Mouse (Mus musculus) liver, adult 2 months (tissue): Measurements from ENCODE around the gene Ncapd2. TPM values are rescaled to one million over a fixed set of nuclear protein-coding genes. Genes with fewer than 3 reads are reported as not detected.

ENCODE experiments used
- DNase-seq: peaks from one replicate; pipeline ENCODE4 v3.0.0-alpha.2; 2011; ENCODE audit warnings: low read depth, low spot score; ENCODE audit errors: extremely low read depth
- H3K27ac ChIP-seq: fragments of 200-500 bp; replicated peaks from 2 replicates; pipeline ENCODE4 v1.5.1; 2012; ENCODE audit warnings: low read depth, mild to moderate bottlenecking, control low read depth, inconsistent platforms, low read length; ENCODE audit not compliant: insufficient read depth
- H3K27me3 ChIP-seq: fragments of 200-500 bp; 2 replicates; pipeline ENCODE4 v1.6.1; 2012; ENCODE audit warnings: mild to moderate bottlenecking, moderate library complexity, low read length, inconsistent platforms; ENCODE audit not compliant: control insufficient read depth, insufficient read depth
- H3K36me3 ChIP-seq: fragments of 200-500 bp; 2 replicates; pipeline ENCODE4 v1.6.1; 2012; ENCODE audit warnings: low read length, inconsistent platforms; ENCODE audit not compliant: control insufficient read depth, insufficient read depth
- H3K4me1 ChIP-seq: fragments of 200-500 bp; 2 replicates; pipeline ENCODE4 v1.6.1; 2011; ENCODE audit warnings: low read length; ENCODE audit not compliant: control insufficient read depth, insufficient read depth
- H3K4me3 ChIP-seq: fragments of 200-500 bp; 2 replicates; pipeline ENCODE4 v1.5.1; 2011; ENCODE audit warnings: low read depth, mild to moderate bottlenecking, control low read depth, low read length, moderate library complexity; ENCODE audit not compliant: insufficient read depth
- H3K79me2 ChIP-seq: fragments of 200-500 bp; 2 replicates; pipeline ENCODE4 v1.6.1; 2012; ENCODE audit warnings: inconsistent platforms, mild to moderate bottlenecking, low read length, moderate library complexity; ENCODE audit not compliant: control insufficient read depth, insufficient read depth
- H3K9ac ChIP-seq: fragments of 200-500 bp; 2 replicates; pipeline ENCODE4 v1.6.1; 2012; ENCODE audit warnings: low read depth, mild to moderate bottlenecking, control low read depth, inconsistent platforms, low read length
- CTCF ChIP-seq: fragments of 200-500 bp; IDR thresholded peaks from 2 replicates; pipeline ENCODE4 v1.5.1; 2011; ENCODE audit warnings: low read depth, low read length, control low read depth
- POLR2A ChIP-seq: fragments of 200-500 bp; IDR thresholded peaks from 2 replicates; pipeline ENCODE4 v1.6.1; 2011; ENCODE audit warnings: low read length, control low read depth; ENCODE audit not compliant: insufficient read depth; ENCODE audit errors: extremely low read depth
- WGBS: fragments of 180-500 bp; shearing (Covaris S2); methylation state at CpG from one replicate; pipeline ENCODE4 v1.1.7; 2018; 5-methylcytosine and 5-hydroxymethylcytosine counted together
- polyA plus RNA-seq: library from polyadenylated mRNA; depleted of rRNA; stranded (reverse); fragments of >200 nt; gene quantifications from 2 replicates; pipeline ENCODE4 v1.2.3, GENCODE M21; 2012
- total RNA-seq: library from RNA; depleted of rRNA; stranded (reverse); fragments of >200 nt; gene quantifications from 2 replicates; pipeline ENCODE4 v1.2.3, GENCODE M21; 2014

Ncapd2 gene
- total and polyA plus RNA-seq, 2 experiments: 2.4 to 3.5 TPM

DNA sequence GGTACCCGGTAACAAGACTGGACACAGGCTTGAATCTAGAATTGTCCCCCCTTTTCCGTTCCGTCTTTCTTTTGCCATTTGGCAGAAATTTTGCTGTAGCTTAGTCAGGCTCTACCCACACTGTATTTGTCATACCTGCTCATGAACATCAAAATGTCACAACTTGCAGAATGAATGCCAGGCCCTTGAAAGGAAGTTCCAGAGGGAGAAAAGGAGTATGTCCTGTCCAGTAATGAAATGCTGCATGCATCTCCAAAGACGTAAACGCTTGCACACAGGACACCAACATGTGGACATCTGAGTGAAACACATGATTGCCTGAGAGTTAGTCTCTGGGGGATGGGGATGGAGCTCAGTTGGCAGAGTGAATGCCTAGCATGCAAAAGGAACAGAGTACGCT is 22.2 kb upstream of the Ncapd2 start:
- WGBS: 78% methylated on average over 6 of the region's 6 CpGs
- DNase-seq: no peak
- H3K36me3 ChIP-seq: no peaks in the 10 kb centered on the region
- H3K27ac ChIP-seq: no peak overlapping the region
- H3K4me1 ChIP-seq: 0 out of 2 replicates have a peak, but pooled peaks cover 3% of the 10 kb centered on the region
- TF ChIP-seq POLR2A (no peak), CTCF (no peak)
- no peak overlapping the region for H3K4me3 ChIP-seq
- H3K79me2 ChIP-seq: no peaks in the 10 kb centered on the region
- H3K27me3 ChIP-seq: no peaks in the 10 kb centered on the region
- no peak overlapping the region for H3K9ac ChIP-seq

DNA sequence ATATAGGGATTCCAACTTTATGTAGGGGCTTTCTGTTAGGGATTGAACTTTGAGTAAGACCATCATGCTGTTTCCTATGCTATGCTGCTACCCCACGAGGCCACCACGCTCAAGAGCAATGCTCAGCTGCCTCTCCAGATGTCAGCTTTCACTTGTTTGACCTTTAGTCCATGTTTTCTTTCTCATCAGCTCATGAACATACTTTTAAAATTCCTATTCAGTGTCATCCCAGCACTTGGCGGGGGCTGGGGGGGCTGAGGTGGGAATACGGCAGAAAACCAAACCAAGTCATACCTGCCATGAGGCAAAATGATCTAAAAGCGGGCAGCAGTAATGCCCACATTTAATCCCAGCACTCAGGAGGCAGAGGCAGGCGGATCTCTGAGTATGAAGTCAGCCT is 21.6 kb upstream of the Ncapd2 start:
- no peak for DNase-seq
- no peak for TF ChIP-seq POLR2A
- no peak for TF ChIP-seq CTCF
- Histone ChIP-seq H3K27me3 (no peaks in the 10 kb centered on the region), H3K4me3 (no peak overlapping the region), H3K27ac (no peak overlapping the region), H3K79me2 (no peaks in the 10 kb centered on the region), H3K9ac (no peak overlapping the region), H3K4me1 (0 out of 2 replicates have a peak, but pooled peaks cover 3% of the 10 kb centered on the region), H3K36me3 (no peaks in the 10 kb centered on the region)
- 75% methylated on average over 6 of the region's 6 CpGs for WGBS

DNA sequence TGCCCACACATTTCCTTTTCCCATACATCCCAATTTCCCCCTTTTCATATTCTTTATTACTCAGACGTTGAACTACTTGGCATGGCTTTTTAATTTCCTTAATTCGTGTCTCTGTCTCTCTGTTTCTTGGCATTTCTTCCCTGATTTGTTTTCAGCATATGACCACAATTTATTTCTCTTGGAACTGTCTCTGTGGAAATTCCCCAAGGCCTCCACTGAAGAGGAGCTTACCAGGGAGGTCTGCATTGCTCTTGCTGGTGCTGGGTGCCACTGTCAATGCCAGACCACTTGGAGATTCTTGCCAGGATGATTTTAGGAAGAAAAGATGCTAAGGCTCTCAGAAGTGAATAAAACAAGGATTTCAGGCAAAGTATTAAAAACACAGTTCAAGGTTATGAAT is 21.1 kb upstream of the Ncapd2 start:
- H3K27me3 ChIP-seq: no peaks in the 10 kb centered on the region
- no peak overlapping the region for H3K9ac ChIP-seq
- DNase-seq: no peak
- H3K79me2 ChIP-seq: no peaks in the 10 kb centered on the region
- H3K4me3 ChIP-seq: no peak overlapping the region
- H3K4me1 ChIP-seq: 0 out of 2 replicates have a peak, but pooled peaks cover 3% of the 10 kb centered on the region
- 39% methylated on average over 2 of the region's 2 CpGs for WGBS
- H3K27ac ChIP-seq: no peak overlapping the region
- TF ChIP-seq POLR2A: no peak
- TF ChIP-seq CTCF: no peak
- no peaks in the 10 kb centered on the region for H3K36me3 ChIP-seq

DNA sequence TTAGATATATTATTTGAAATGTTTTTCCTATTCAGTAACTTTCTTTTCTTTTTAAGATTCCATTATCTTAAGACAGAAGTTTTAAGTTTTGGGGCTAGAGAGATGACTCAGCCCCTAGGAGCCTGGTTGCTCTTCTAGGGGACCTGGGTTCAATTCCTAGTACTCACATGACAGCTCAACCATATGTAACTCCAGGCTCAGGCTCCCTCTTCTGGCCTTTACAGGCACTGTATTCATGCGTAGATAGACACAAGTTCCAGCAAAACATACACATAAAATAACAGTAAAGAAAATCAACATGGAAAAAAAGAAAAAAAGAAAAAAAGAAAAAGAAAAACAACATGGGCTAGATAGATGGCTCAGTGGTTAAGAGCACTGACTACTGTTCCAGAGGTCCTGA is 18.9 kb upstream of the Ncapd2 start:
- H3K27me3 ChIP-seq: no peaks in the 10 kb centered on the region
- no peaks in the 10 kb centered on the region for H3K4me1 ChIP-seq
- no peak overlapping the region for H3K9ac ChIP-seq
- no peak for DNase-seq
- H3K4me3 ChIP-seq: no peak overlapping the region
- WGBS: 90% methylated on average over 1 of the region's 1 CpGs
- H3K27ac ChIP-seq: no peak overlapping the region
- no peaks in the 10 kb centered on the region for H3K36me3 ChIP-seq
- no peak for TF ChIP-seq CTCF
- TF ChIP-seq POLR2A: no peak
- H3K79me2 ChIP-seq: no peaks in the 10 kb centered on the region

DNA sequence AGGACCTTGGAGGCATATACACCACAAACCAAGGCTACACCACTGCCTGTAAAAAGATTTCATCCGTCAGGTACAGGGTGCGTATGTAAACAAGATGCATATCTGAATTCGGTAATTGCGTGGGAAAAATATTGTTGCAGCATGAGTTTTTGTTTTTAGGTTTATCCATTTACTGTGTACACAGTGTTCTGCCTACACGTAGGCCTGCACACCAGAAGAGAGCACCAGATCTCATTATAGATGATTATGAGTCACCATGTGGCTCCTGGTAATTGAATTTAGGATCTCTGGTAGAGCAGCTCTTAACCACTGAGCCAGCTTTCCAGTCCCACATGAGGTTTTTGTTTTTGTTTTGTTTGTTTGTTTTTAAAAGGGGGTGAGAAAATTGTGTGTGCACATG is 5.7 kb upstream of the Ncapd2 start:
- no peak for DNase-seq
- TF ChIP-seq POLR2A (no peak), CTCF (no peak)
- H3K79me2 ChIP-seq: no peaks in the 10 kb centered on the region
- H3K27me3 ChIP-seq: no peaks in the 10 kb centered on the region
- no peak overlapping the region for H3K27ac ChIP-seq
- WGBS: 88% methylated on average over 5 of the region's 5 CpGs
- no peak overlapping the region for H3K9ac ChIP-seq
- H3K4me1 ChIP-seq: peaks cover 2% of the 10 kb centered on the region
- peaks cover 13% of the 10 kb centered on the region; the same call in 1 of the 2 replicates for H3K36me3 ChIP-seq
- H3K4me3 ChIP-seq: no peak overlapping the region

DNA sequence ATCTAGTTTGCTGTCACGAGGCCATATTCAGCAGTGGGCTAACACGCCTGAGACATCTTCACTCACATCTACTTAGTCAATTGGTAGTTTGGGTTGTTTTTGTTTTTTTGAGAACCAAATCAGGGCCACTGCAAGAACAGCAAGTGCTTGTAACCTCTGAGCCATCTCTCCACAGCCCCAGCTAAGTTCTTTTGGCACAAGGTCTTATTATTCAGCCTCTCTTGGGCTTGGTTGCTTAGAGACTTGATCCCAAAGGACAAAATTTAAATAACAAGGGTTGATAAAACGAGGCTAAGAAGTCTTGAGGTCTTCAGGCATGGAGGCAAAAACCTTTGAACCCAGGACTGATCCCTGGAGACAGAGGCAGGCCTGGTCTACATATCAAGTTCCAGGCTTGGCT is 4.8 kb upstream of the Ncapd2 start:
- Histone ChIP-seq H3K27ac (no peak overlapping the region), H3K79me2 (no peaks in the 10 kb centered on the region), H3K4me3 (no peak overlapping the region), H3K36me3 (peaks cover 13% of the 10 kb centered on the region; the same call in 1 of the 2 replicates), H3K9ac (no peak overlapping the region), H3K4me1 (peaks cover 2% of the 10 kb centered on the region), H3K27me3 (no peaks in the 10 kb centered on the region)
- 91% methylated on average over 3 of the region's 3 CpGs for WGBS
- DNase-seq: no peak
- no peak for TF ChIP-seq CTCF
- no peak for TF ChIP-seq POLR2A
